Mouse (Mus musculus) embryo, embryonic 9.5 days (tissue): ENCODE results near the gene Gm21083.
"Not testable (repeated sequence)": the region's sequence is repeated elsewhere in the genome, so short reads cannot be mapped to it uniquely, and the experiment has no call there.

ENCODE experiments used
- DNase-seq: peaks from one replicate; pipeline ENCODE4 v3.0.0-alpha.2; 2017; ENCODE audit errors: extremely low spot score

Gm21083 gene

DNA sequence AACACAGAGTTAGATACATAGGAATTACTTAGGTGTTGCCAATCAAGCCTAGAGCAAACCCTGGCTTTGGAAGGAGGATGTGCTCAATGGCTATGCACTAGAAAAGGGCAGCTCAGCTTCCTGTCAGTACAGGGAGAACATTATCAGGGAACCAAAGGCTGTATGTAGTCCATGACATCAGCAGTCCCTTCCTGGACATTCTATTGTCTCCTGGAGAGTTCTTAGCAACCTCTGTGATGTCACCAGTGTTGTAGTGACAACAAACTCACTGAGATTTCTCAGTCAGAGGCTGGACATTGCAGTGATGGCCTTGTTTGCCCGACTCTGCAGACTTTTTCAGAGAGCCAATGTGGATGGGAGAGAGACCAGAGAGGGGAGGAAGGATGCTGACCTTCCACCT is at the start of gene Gm21083:
Gene Gm21083, plus strand, starts transcription at position 301 of the 400 bp plus-strand sequence.
- not testable (repeated sequence) for DNase-seq

DNA sequence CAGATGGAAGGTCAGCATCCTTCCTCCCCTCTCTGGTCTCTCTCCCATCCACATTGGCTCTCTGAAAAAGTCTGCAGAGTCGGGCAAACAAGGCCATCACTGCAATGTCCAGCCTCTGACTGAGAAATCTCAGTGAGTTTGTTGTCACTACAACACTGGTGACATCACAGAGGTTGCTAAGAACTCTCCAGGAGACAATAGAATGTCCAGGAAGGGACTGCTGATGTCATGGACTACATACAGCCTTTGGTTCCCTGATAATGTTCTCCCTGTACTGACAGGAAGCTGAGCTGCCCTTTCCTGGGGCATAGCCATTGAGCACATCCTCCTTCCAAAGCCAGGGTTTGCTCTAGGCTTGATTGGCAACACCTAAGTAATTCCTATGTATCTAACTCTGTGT is 48.0 kb upstream of the Gm21083 start, which contains the start of gene Gm21190:
Gene Gm21190, minus strand, starts transcription at position 101 of the 400 bp plus-strand sequence.
- DNase-seq = not testable (repeated sequence)

DNA sequence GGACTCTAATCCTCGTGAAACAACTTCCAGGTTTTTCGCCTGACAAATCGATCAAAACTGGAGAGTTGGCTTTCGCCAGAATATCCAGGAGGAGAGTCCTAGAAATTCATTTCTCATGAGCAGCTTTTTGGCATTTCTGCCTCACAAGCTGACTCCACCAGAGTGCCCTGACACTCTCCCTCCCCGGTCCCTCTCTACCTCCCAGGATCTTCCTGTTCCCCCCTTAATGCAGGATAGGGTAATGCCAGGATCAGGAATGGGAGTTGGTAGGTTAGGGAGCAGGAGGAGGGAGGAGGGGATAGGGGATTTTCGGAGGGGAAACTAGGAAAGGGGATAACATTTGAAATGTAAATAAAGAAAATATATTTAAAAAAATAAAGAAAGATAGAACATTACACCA is 28.5 kb upstream of the Gm21083 start:
- not testable (repeated sequence) for DNase-seq

DNA sequence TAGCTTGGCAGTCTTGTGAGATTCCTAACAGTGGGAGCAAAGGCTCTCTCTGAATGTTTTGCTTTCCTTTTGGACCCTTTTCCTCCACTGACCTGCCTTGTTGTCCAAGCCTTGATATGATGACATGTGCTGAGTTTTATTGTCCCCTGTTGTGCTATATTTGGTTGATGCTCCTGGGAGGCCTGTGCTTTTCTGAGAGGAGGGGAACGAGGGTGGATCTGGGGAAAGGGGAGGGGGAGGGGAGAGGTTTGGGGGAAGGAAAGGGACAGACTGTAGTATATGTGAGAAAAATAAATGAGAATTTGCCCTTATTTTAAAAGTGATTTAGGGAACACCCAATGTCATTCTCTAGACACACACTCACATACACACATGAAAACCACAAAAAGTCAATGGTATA is 28.0 kb upstream of the Gm21083 start:
- DNase-seq = peak; percentile 16

DNA sequence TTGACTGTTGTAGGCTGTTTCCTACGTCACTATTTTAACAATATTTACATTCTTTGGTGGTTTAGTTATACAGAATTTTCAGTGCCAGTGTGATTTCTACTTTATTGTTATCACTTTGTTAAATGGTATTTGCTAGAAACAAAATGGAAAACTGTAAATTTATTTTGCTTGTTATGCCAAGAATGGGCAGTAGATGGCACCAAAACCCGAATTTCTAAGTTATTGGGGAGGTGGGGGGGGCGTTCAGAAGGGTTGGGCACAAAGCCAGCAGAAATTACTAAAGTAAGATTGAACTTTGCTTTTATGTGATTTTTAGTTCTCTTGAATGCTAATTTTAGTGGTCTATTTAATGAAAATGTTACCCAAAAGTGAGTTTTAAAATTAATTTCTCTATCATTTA is 27.5 kb upstream of the Gm21083 start:
- DNase-seq = not testable (repeated sequence)

DNA sequence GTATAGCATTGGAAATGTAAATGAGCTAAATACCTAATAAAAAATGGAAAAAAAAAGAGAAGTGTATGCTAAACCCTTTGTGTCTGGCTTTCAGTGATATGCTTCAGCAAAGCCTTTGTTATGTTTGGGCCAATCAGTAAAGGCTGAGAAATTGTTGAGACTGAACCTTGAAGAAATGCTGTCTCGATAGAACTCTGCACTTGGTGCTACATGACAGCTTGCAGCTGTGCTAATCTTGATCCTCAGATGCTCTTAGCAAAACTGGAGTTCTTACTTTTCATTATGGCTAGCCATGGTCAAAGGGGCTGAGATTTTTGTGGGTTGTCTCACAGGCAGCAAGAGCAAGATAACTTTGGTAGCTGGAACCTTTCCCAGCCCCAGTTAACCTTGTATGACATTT is 18.5 kb upstream of the Gm21083 start:
- not testable (repeated sequence) for DNase-seq

DNA sequence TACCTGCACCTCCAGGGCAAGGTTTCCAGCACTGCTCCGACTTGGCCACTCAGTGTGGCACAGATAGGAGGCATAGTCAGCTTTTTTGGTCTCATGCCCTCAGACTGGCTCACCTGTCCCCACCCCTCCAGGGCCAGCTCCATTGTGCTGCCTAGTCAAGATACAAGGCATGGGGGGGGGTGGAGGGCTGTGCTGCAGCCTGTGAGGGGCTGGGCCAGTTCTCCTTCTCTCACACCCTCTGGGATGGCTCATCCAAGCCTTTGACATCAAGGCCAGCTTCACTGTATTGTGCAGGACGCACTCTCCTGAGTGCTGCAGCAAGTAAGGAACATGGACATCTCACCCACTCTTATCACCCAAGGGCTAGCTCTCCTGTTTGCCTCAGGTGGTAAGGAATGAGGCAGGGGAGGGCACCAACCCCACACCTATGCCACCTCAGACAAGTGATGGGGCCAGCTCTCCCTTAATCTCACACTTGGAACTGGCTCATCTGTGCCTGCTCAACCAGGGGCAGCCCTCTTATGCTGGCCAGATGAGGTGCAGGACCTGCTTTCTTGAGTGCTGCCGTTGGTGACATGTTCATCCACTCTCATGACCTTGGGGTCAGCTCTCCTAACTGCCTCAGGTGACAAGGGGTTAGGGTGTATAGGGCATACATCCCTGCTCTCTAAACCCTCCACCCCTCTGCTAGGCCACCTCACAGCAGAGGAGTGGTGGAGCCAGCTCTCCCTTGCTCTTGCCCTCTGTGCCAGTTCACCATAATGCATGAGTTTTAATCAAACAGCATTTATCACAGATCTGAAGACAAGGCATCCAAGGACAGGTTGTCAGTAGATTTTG is 15.5 kb upstream of the Gm21083 start:
- not testable (repeated sequence) for DNase-seq

DNA sequence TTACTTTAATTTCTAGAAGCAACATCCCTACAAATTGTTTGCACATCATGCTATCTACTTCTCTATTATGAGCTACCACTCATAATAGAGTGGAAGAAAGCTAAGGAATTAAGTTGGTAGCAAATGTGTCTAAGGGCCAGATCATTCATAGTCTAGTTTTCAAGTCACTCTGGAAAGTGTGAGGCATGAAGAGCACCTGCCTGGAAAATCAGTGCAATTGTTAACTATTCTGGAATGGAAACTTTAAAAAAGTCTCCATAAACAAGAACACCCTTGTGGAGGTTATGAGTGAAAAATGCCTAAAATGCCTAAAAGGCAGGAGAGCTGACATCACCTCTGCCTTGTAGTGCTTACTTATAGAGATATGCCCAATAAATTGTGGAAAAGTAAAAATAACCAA is 3.4 kb upstream of the Gm21083 start:
- DNase-seq = not testable (repeated sequence)

DNA sequence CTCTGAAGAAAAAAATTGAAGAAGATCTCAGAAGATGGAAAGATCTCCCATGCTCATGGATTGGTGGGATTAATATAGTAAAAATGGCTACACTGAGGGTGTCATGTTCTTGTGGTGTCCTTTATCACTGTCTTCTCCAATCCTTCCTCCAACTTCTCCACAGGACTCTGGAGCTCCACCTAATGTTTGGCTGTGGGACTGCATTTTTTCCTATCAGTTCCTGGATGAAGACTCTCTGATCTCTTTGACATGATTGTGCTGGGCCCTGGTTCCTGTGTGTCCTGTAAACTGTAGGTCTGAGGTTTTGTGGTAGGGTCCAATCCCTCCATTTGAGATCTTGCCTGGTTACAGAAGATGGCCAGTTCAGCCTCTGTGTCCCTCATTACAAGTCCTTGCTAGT is 9.2 kb downstream of the Gm21083 start:
- not testable (repeated sequence) for DNase-seq

DNA sequence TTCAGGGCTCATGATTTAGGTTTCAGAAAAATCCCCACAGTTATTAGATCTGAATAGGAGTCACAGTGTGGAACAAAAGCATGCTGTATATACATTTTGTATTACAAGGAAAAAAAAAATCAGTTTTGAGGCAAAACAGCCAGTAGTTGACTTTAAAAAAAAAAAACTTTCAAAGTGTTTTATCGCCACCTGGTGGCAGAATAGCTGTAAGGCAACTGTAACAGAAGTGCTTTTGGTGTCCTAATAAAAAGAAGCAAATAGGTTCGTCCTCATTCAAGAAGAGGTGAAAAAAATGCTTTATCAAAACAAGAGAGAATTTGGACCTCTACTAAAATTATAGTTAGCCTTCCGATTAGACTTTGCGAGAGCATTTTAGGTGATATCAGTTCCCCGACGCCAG is 11.2 kb downstream of the Gm21083 start:
- DNase-seq = not testable (repeated sequence)

DNA sequence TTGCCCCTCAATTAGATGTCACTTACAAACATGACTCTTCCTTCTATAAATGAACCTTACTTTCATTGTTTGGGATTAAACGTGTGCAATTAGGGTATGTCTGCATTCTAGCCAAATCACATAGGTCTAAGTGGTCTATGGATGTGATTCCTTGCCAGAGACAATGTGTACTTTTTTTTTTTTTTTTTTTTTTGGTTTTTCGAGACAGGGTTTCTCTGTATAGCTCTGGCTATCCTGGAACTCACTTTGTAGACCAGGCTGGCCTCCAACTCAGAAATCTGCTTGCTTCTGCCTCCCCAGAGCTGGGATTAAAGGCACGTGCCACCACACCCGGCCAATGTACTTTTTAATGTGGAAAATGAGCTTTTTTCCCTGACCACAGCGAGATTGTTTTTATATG is 13.5 kb downstream of the Gm21083 start:
- not testable (repeated sequence) for DNase-seq

DNA sequence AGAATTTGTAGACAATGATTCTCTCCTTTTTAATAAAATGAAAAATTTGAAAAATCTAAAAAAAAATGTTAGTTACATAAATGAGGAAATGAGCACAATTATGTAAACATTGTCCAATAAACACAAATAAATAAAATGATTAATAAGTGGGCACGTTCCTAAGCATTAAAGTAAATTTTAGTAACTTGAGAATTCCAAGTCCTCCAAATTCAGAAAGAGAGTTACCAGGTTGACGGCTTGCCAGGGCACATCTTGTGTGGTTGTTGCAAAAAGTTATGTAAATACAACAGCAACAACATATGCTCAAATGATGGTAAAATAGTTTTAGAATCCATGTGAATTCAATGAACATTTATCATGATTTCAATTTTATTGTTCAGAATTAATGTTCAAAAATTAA is 14.4 kb downstream of the Gm21083 start:
- DNase-seq = not testable (repeated sequence)

DNA sequence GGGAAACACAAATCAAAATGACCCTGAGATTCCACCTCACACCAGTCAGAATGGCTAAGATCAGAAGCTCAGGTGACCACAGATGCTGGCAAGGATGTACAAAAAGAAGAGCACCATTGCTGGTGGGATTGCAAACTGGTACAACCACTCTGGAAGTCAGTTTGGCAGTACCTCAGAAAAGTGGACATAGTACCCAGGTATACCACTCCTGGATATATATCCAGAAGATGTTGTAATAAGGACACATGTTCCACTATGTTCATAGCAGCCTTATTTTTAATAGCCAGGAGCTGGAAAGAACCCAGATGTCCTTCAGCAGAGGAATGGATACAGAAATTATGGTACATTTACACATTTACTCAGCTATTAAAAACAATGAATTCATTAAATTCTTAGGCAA is 21.7 kb downstream of the Gm21083 start:
- not testable (repeated sequence) for DNase-seq

DNA sequence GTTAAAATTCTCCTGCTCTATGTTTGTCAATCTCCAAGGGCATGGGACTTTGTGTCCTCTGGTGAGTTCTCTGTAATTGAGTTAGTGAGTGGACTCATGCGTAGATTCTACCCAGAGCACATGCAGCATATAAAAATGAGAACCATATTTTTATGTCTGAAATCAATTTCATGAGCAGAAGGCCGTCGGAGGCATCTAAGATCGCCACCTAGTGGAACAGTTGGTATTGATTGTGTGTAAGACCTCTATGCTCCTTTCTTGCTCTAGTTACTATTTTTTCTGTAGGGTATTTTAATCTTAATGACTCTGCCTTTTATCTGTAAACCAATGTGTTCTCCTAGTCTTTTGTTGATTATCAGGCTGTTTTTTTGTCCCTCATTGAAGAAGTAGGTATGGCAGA is 23.2 kb downstream of the Gm21083 start:
- not testable (repeated sequence) for DNase-seq

DNA sequence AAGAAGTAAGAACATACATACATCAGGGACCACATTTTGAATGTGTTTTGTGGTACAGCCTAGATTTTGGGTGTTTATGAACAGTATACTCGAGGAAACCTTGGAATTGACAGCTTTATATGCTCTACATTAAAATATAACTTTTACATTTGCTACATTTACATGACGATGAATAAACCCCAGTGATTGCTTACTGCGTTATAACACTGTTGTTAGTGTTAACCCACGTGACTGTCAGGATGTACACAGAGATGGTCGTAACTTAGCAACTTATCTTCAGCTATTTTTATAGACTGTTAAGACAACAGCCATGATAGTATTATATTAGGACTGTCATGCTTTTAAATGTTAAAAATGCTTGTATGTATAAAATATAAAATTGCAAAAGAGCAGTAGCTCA is 24.3 kb downstream of the Gm21083 start:
- not testable (repeated sequence) for DNase-seq

DNA sequence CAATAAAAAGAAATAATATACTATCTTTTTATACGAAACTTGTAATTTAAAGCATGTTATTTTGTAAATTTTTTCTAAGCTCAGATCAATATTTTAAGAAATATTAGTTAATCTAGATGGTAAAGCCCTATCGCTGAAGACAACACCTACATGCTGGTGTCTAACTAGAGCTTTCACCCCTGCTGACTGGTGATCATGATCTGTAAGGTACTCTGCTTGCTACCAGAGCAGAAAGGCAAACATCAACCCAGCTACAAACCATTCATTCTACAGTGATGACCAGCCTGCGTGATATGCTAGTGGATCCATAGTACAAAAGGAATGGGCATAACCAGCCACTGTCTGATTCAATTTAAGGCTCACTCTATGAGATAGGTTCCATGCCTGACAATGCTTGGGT is 24.8 kb downstream of the Gm21083 start:
- DNase-seq = not testable (repeated sequence)

DNA sequence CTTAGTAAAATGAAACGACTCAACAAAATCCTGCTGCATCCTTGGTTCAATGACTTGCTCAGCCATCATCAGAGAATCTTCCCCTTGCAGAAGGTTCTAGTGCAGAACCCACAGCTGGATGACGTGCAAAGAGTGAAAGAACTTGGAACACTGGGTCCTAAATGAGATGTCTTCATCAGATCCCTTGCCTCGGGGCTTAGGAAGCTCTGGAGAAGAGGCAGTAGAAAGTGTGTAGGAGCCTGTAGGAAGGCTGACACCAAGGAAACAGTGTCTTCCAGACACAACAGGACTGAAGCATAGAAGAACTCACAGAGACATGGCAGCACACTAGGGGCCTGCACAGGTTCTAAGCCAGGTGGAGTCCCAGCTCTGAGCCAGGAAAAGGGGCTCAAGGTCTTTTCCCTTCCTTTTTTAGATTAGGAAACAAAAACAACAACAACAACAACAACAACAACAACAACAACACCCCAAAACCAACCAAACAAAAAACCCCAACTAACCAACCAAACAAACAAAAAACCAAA is 25.4 kb downstream of the Gm21083 start:
- DNase-seq = not testable (repeated sequence)

DNA sequence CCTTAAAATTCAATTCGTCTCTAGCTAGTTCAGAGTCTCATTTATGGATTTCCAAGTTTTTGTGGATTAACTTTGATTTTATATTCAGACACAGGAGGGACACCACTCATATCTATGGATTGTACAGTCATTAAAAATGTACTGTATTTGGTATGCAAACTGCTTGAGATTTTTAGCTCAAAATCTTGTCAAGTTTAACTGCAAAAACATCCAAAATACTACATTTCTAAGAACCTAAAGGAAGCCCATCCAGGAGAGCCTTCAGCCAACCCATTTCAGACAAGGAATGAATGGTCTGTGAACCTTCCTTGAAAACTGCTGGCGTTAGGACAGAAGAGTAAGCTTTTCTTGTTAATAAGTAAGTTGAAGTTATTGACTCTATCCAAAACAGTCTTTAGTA is 25.9 kb downstream of the Gm21083 start:
- not testable (repeated sequence) for DNase-seq

DNA sequence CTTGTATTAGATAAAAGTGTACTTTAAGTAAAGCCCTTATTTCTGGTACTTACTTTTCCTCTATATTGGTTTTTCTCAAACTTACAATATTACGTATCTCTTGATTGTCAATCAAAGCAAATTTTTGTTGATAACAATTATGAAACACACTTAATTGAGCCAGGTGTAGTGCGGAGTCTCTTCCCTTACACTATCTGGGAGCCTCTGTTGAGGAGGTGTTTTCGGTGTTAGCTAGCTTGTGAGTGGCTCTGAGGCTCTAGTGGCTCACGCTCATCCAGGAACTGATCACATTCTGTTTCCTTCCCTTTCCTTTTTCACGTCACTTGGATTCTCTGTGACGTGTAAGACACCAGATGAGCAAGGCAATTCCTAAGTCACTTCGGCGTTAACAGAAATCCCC is 26.5 kb downstream of the Gm21083 start:
- DNase-seq = not testable (repeated sequence)

DNA sequence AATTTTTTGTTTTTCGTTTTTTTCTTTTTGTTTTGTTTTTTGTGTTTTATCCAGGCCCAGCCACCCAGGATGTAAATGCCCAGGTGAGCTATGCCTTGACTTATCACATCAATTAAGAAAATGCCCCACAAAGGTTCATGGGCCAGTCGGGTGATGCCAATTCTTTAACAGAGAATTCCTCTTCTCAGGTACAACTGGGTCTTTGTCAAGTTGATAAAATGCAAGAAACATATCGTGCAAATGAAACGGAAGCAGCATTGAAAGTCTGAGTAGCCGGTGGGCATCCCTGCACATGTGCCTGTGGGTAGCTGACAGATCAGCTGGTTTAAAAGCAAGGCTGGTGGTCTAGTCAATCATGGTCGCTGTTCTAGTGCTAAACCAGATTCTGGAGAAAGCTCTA is 29.5 kb downstream of the Gm21083 start:
- DNase-seq = not testable (repeated sequence)

DNA sequence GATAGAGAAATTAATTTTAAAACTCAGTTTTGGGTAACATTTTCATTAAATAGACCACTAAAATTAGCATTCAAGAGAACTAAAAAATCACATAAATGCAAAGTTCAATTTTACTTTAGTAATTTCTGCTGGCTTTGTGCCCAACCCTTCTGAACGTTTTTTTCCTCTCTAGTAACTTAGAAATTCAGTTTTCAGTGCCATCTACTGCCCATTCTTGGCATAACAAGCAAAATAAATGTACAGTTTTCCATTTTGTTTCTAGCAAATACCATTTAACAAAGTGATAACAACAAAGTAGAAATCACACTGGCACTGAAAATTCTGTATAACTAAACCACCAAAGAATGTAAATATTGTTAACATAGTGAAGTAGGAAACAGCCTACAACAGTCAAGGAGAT is 33.6 kb downstream of the Gm21083 start:
- not testable (repeated sequence) for DNase-seq

DNA sequence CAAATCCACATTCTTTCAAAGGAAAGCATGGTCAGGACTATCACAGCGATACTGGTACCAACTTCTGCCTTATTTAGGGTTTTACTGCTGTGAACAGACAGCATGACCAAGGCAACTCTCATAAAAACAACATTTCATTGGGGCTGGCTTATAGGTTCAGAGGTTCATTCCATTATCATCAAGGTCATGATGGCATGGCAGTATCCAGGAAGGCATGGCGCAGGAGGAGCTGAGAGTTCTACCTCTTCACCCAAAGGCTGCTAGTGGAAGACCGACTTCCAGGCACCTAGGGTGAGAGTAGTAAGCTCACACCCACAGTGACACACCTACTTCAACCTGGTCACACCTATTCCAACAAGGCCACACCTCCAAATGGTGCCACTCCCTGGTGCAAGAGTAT is 39.1 kb downstream of the Gm21083 start:
- not testable (repeated sequence) for DNase-seq

DNA sequence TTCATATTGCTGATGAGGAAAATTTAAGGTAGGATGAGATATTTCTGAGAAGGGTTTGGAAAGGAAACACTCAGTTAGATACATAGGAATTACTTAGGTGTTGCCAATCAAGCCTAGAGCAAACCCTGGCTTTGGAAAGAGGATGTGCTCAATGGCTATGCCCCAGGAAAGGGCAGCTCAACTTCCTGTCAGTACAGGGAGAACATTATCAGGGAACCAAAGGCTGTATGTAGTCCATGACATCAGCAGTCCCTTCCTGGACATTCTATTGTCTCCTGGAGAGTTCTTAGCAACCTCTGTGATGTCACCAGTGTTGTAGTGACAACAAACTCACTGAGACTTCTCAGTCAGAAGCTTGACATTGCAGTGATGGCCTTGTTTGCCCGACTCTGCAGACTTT is 41.6 kb downstream of the Gm21083 start, which contains the start of gene Speer4d:
Gene Speer4d, plus strand, starts transcription at position 301 of the 400 bp plus-strand sequence.
- not testable (repeated sequence) for DNase-seq
